Mouse (Mus musculus): Measurements from ENCODE around the gene Fam229a. TPM values are rescaled to one million over a fixed set of nuclear protein-coding genes. Genes with fewer than 3 reads are reported as not detected.

Fam229a gene
- polyA plus RNA-seq, 1 experiment from 2014 or later = not detected

- no peak overlapping the region for H3K27ac ChIP-seq (ENCODE audit: low read depth, low read length)
- H3K36me3 ChIP-seq (ENCODE audit: control insufficient read depth, insufficient read depth, low read length) = peaks cover 8% of the 10 kb centered on the region; the same call in 1 of the 2 replicates
- no peaks in the 10 kb centered on the region for H3K4me1 ChIP-seq (replicated peaks; ENCODE audit: control insufficient read depth, insufficient read depth, low read length)
- no peaks in the 10 kb centered on the region for H3K27me3 ChIP-seq (ENCODE audit: control insufficient read depth, insufficient read depth, low read length)
- DNase-seq (ENCODE audit: low spot score) = no peak
- no peaks in the 10 kb centered on the region for H3K9me3 ChIP-seq (ENCODE audit: control insufficient read depth, low read length)
- WGBS = 92% methylated on average over 3 of the region's 3 CpGs
- no peak overlapping the region for H3K4me3 ChIP-seq (ENCODE audit: low read depth, low read length)
- H3K9ac ChIP-seq (ENCODE audit: low read depth, low read length) = no peak overlapping the region
- no peak overlapping the region for H3K4me2 ChIP-seq (replicated peaks; ENCODE audit: low read depth, low read length)
- no peak for ATAC-seq (ENCODE audit: low FRiP score)
Observed at GRCm38 (mm10) chr4:129479863-129480262, 11.1 kb upstream of the Fam229a start.

- no peaks in the 10 kb centered on the region for H3K4me1 ChIP-seq (replicated peaks; ENCODE audit: control insufficient read depth, insufficient read depth, low read length)
- no peaks in the 10 kb centered on the region for H3K9me3 ChIP-seq (ENCODE audit: control insufficient read depth, low read length)
- H3K36me3 ChIP-seq (ENCODE audit: control insufficient read depth, insufficient read depth, low read length) = peaks cover 6% of the 10 kb centered on the region; the same call in 1 of the 2 replicates
- H3K27ac ChIP-seq (ENCODE audit: low read depth, low read length) = no peak overlapping the region
- no peak for ATAC-seq (ENCODE audit: low FRiP score)
- H3K27me3 ChIP-seq (ENCODE audit: control insufficient read depth, insufficient read depth, low read length) = no peaks in the 10 kb centered on the region
- DNase-seq (ENCODE audit: low spot score) = no peak
- no peak overlapping the region for H3K9ac ChIP-seq (ENCODE audit: low read depth, low read length)
- 94% methylated on average over 1 of the region's 1 CpGs for WGBS
- no peak overlapping the region for H3K4me2 ChIP-seq (replicated peaks; ENCODE audit: low read depth, low read length)
- no peak overlapping the region for H3K4me3 ChIP-seq (ENCODE audit: low read depth, low read length)
Observed at GRCm38 (mm10) chr4:129481090-129481489, 9.9 kb upstream of the Fam229a start.

GRCm38 (mm10) chr4:129494681-129495080 lies 3.7 kb downstream of the Fam229a start:
- H3K9ac ChIP-seq (ENCODE audit: low read depth, low read length) = no peak overlapping the region
- peaks cover 19% of the 10 kb centered on the region for H3K27me3 ChIP-seq (ENCODE audit: control insufficient read depth, insufficient read depth, low read length)
- H3K4me1 ChIP-seq (replicated peaks; ENCODE audit: control insufficient read depth, insufficient read depth, low read length) = peaks cover 16% of the 10 kb centered on the region
- no peak overlapping the region for H3K4me2 ChIP-seq (replicated peaks; ENCODE audit: low read depth, low read length)
- H3K4me3 ChIP-seq (ENCODE audit: low read depth, low read length) = no peak overlapping the region
- DNase-seq (ENCODE audit: low spot score) (no peak), ATAC-seq (ENCODE audit: low FRiP score) (no peak)
- H3K36me3 ChIP-seq (ENCODE audit: control insufficient read depth, insufficient read depth, low read length) = no peaks in the 10 kb centered on the region
- no peaks in the 10 kb centered on the region for H3K9me3 ChIP-seq (ENCODE audit: control insufficient read depth, low read length)
- 71% methylated on average over 6 of the region's 7 CpGs for WGBS
- no peak overlapping the region for H3K27ac ChIP-seq (ENCODE audit: low read depth, low read length)

- 0 out of 2 replicates have a peak overlapping the region, but pooled peaks have one; percentile 14 for H3K4me2 ChIP-seq (replicated peaks; ENCODE audit: low read depth, low read length)
- H3K9ac ChIP-seq (ENCODE audit: low read depth, low read length) = no peak overlapping the region
- H3K9me3 ChIP-seq (ENCODE audit: control insufficient read depth, low read length) = no peaks in the 10 kb centered on the region
- H3K4me1 ChIP-seq (replicated peaks; ENCODE audit: control insufficient read depth, insufficient read depth, low read length) = peaks cover 15% of the 10 kb centered on the region
- no peak overlapping the region for H3K4me3 ChIP-seq (ENCODE audit: low read depth, low read length)
- peaks cover 15% of the 10 kb centered on the region for H3K27me3 ChIP-seq (ENCODE audit: control insufficient read depth, insufficient read depth, low read length)
- no peaks in the 10 kb centered on the region for H3K36me3 ChIP-seq (ENCODE audit: control insufficient read depth, insufficient read depth, low read length)
- 27% methylated on average over 16 of the region's 16 CpGs for WGBS
- DNase-seq (ENCODE audit: low spot score) = peak; percentile 44
- ATAC-seq (ENCODE audit: low FRiP score) = no peak
- H3K27ac ChIP-seq (ENCODE audit: low read depth, low read length) = no peak overlapping the region
Observed at GRCm38 (mm10) chr4:129495672-129496562, 4.9 kb downstream of the Fam229a start.

GRCm38 (mm10) chr4:129496631-129497030 lies 5.6 kb downstream of the Fam229a start:
- WGBS = 44% methylated on average over 6 of the region's 6 CpGs
- Histone ChIP-seq H3K4me1 (replicated peaks; ENCODE audit: control insufficient read depth, insufficient read depth, low read length) (peaks cover 7% of the 10 kb centered on the region), H3K27ac (ENCODE audit: low read depth, low read length) (no peak overlapping the region), H3K4me3 (ENCODE audit: low read depth, low read length) (no peak overlapping the region), H3K4me2 (replicated peaks; ENCODE audit: low read depth, low read length) (0 out of 2 replicates have a peak overlapping the region, but pooled peaks have one; percentile 14), H3K27me3 (ENCODE audit: control insufficient read depth, insufficient read depth, low read length) (peaks cover 7% of the 10 kb centered on the region), H3K36me3 (ENCODE audit: control insufficient read depth, insufficient read depth, low read length) (no peaks in the 10 kb centered on the region), H3K9ac (ENCODE audit: low read depth, low read length) (0 out of 2 replicates have a peak overlapping the region, but pooled peaks have one; percentile 24), H3K9me3 (ENCODE audit: control insufficient read depth, low read length) (no peaks in the 10 kb centered on the region)
- ATAC-seq (ENCODE audit: low FRiP score) (no peak), DNase-seq (ENCODE audit: low spot score) (no peak)

GRCm38 (mm10) chr4:129498941-129499340 lies 8.0 kb downstream of the Fam229a start:
- DNase-seq (ENCODE audit: low spot score) = no peak
- no peaks in the 10 kb centered on the region for H3K9me3 ChIP-seq (ENCODE audit: control insufficient read depth, low read length)
- ATAC-seq (ENCODE audit: low FRiP score) = no peak
- no peak overlapping the region for H3K27ac ChIP-seq (ENCODE audit: low read depth, low read length)
- H3K4me1 ChIP-seq (replicated peaks; ENCODE audit: control insufficient read depth, insufficient read depth, low read length) = peaks cover 7% of the 10 kb centered on the region
- WGBS = 78% methylated on average over 3 of the region's 3 CpGs
- H3K27me3 ChIP-seq (ENCODE audit: control insufficient read depth, insufficient read depth, low read length) = no peaks in the 10 kb centered on the region
- H3K36me3 ChIP-seq (ENCODE audit: control insufficient read depth, insufficient read depth, low read length) = no peaks in the 10 kb centered on the region
- H3K9ac ChIP-seq (ENCODE audit: low read depth, low read length) = no peak overlapping the region
- H3K4me2 ChIP-seq (replicated peaks; ENCODE audit: low read depth, low read length) = no peak overlapping the region
- no peak overlapping the region for H3K4me3 ChIP-seq (ENCODE audit: low read depth, low read length)

GRCm38 (mm10) chr4:129500017-129500416 lies 9.0 kb downstream of the Fam229a start:
- no peak overlapping the region; the same call in 1 of the 2 replicates for H3K9ac ChIP-seq (ENCODE audit: low read depth, low read length)
- peak; percentile 1; the same call in 1 of the 2 replicates for ATAC-seq (ENCODE audit: low FRiP score)

GRCm38 (mm10) chr4:129500607-129501566 lies 9.9 kb downstream of the Fam229a start:
- peak overlapping the region; percentile 79 for H3K4me2 ChIP-seq (replicated peaks; ENCODE audit: low read depth, low read length)
- H3K36me3 ChIP-seq (ENCODE audit: control insufficient read depth, insufficient read depth, low read length) = no peaks in the 10 kb centered on the region
- peak; percentile 90 for DNase-seq (ENCODE audit: low spot score)
- ATAC-seq (ENCODE audit: low FRiP score) = peak; percentile 90
- peak overlapping the region; percentile 70 for H3K27ac ChIP-seq (ENCODE audit: low read depth, low read length)
- H3K4me1 ChIP-seq (replicated peaks; ENCODE audit: control insufficient read depth, insufficient read depth, low read length) = peaks cover 7% of the 10 kb centered on the region
- H3K9me3 ChIP-seq (ENCODE audit: control insufficient read depth, low read length) = no peaks in the 10 kb centered on the region
- H3K27me3 ChIP-seq (ENCODE audit: control insufficient read depth, insufficient read depth, low read length) = no peaks in the 10 kb centered on the region
- peak overlapping the region; percentile 47 for H3K4me3 ChIP-seq (ENCODE audit: low read depth, low read length)
- peak overlapping the region; percentile 60 for H3K9ac ChIP-seq (ENCODE audit: low read depth, low read length)
- 2% methylated on average over 43 of the region's 49 CpGs for WGBS

More at GRCm38 (mm10) chr4:129500017-129500416, 9.0 kb downstream of the Fam229a start:
- Histone ChIP-seq H3K27ac (ENCODE audit: low read depth, low read length) (no peak overlapping the region; the same call in 1 of the 2 replicates), H3K4me2 (replicated peaks; ENCODE audit: low read depth, low read length) (no peak overlapping the region), H3K4me1 (replicated peaks; ENCODE audit: control insufficient read depth, insufficient read depth, low read length) (peaks cover 7% of the 10 kb centered on the region), H3K9me3 (ENCODE audit: control insufficient read depth, low read length) (no peaks in the 10 kb centered on the region), H3K4me3 (ENCODE audit: low read depth, low read length) (no peak overlapping the region), H3K36me3 (ENCODE audit: control insufficient read depth, insufficient read depth, low read length) (no peaks in the 10 kb centered on the region), H3K27me3 (ENCODE audit: control insufficient read depth, insufficient read depth, low read length) (no peaks in the 10 kb centered on the region)
- WGBS = 81% methylated on average over 8 of the region's 8 CpGs
- no peak for DNase-seq (ENCODE audit: low spot score)

All from hindbrain, embryonic 11.5 days (tissue).